Mouse (Mus musculus): ENCODE measurements at regions not wholly inside any gene's neighbourhood (a gene's known extent, or its start where the extent isn't known, plus 50 kb on each side); places are given as distances from the start of the nearest gene placed in this dataset.

DNA sequence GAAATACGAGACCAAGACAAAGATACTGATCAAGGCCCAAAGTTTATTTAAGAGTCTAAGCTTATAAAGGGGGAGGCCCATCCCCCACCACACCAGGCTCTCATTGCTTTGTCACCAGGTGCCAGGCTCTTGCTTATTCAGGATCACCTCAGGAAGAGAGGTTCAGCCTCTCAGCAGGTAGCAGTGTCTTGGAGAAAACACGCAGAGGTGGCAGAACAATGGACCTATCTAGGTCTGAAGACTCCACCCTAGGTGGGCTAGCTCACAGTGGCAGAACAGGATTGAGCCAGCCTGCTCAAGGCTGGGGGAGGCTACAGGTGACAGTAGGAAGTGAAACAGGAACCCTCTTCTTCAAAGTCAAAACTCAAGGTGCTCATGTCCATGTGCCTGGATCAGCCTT is 174.9 kb downstream of the Rps24 start:
- no peak overlapping the region for H3K27ac ChIP-seq (replicated peaks; ENCODE audit: insufficient read depth, low read depth, low read length)
- H3K36me3 ChIP-seq (ENCODE audit: control insufficient read depth, insufficient read depth, low read length), result no peaks in the 10 kb centered on the region
- H3K79me2 ChIP-seq (ENCODE audit: control insufficient read depth, insufficient read depth, low read length), result no peaks in the 10 kb centered on the region
- no peaks in the 10 kb centered on the region for H3K27me3 ChIP-seq (ENCODE audit: control insufficient read depth, insufficient read depth, low read length)
- H3K9ac ChIP-seq (ENCODE audit: low read depth, low read length), result no peak overlapping the region
- DNase-seq (ENCODE audit: extremely low read depth, low read depth, low spot score), result no peak
- no peaks in the 10 kb centered on the region for H3K4me1 ChIP-seq (ENCODE audit: control insufficient read depth, insufficient read depth, low read length)
- no peak overlapping the region for H3K4me3 ChIP-seq (ENCODE audit: insufficient read depth, low read depth, low read length)
- no peak for TF ChIP-seq CTCF (IDR thresholded peaks at IDR 0.05; ENCODE audit: low read depth, low read length)
- no peak for TF ChIP-seq POLR2A (IDR thresholded peaks at IDR 0.05; ENCODE audit: extremely low read depth, insufficient read depth, low read length)
- WGBS, result 55% methylated on average over 2 of the region's 2 CpGs

GRCm38 (mm10) chr14:24665210-24665609 is 178.3 kb downstream of the Rps24 start:
- H3K9ac ChIP-seq (ENCODE audit: low read depth, low read length), result no peak overlapping the region
- H3K79me2 ChIP-seq (ENCODE audit: control insufficient read depth, insufficient read depth, low read length), result no peaks in the 10 kb centered on the region
- 86% methylated on average over 4 of the region's 4 CpGs for WGBS
- H3K27me3 ChIP-seq (ENCODE audit: control insufficient read depth, insufficient read depth, low read length), result no peaks in the 10 kb centered on the region
- TF ChIP-seq POLR2A (IDR thresholded peaks at IDR 0.05; ENCODE audit: extremely low read depth, insufficient read depth, low read length), result no peak
- TF ChIP-seq CTCF (IDR thresholded peaks at IDR 0.05; ENCODE audit: low read depth, low read length), result no peak
- no peaks in the 10 kb centered on the region for H3K36me3 ChIP-seq (ENCODE audit: control insufficient read depth, insufficient read depth, low read length)
- no peak overlapping the region for H3K27ac ChIP-seq (replicated peaks; ENCODE audit: insufficient read depth, low read depth, low read length)
- H3K4me1 ChIP-seq (ENCODE audit: control insufficient read depth, insufficient read depth, low read length), result no peaks in the 10 kb centered on the region
- DNase-seq (ENCODE audit: extremely low read depth, low read depth, low spot score), result no peak
- no peak overlapping the region for H3K4me3 ChIP-seq (ENCODE audit: insufficient read depth, low read depth, low read length)
